Mouse (Mus musculus) kidney, embryonic 14.5 days (tissue): Measurements from ENCODE around the gene 1700017D01Rik. TPM values are rescaled to one million over a fixed set of nuclear protein-coding genes. Genes with fewer than 3 reads are reported as not detected.
"Not testable (repeated sequence)": the region's sequence is repeated elsewhere in the genome, so short reads cannot be mapped to it uniquely, and the experiment has no call there.

Experiments
- ATAC-seq: fragments of 200-750 bp; cut with Nextera tagmentation; 2 replicates; pipeline ENCODE4 v1.8.0; 2017; ENCODE audit warnings: moderate number of reproducible peaks, mild to moderate bottlenecking, moderate TSS enrichment, moderate library complexity; ENCODE audit not compliant: low FRiP score, low TSS enrichment
- H3K27ac ChIP-seq: fragments of 300-500 bp; sonication (generic); 2 replicates; pipeline ENCODE4 v1.5.1; 2014; ENCODE audit warnings: low read depth, mild to moderate bottlenecking, low read length, moderate library complexity, mixed read lengths
- H3K27me3 ChIP-seq: fragments of 300-500 bp; sonication (generic); 2 replicates; pipeline ENCODE4 v1.6.1; 2014; ENCODE audit warnings: mild to moderate bottlenecking, low read length; ENCODE audit not compliant: control insufficient read depth, insufficient read depth
- H3K36me3 ChIP-seq: fragments of 300-500 bp; sonication (generic); 2 replicates; pipeline ENCODE4 v1.6.1; 2014; ENCODE audit warnings: low read length, mixed read lengths; ENCODE audit not compliant: control insufficient read depth, insufficient read depth
- H3K4me1 ChIP-seq: fragments of 300-500 bp; sonication (generic); 2 replicates; pipeline ENCODE4 v1.6.1; 2014; ENCODE audit warnings: low read length, mixed read lengths; ENCODE audit not compliant: control insufficient read depth, insufficient read depth
- H3K4me2 ChIP-seq: fragments of 300-500 bp; sonication (generic); replicated peaks from 2 replicates; pipeline ENCODE4 v1.6.1; 2014; ENCODE audit warnings: low read depth, mild to moderate bottlenecking, low read length
- H3K4me3 ChIP-seq: fragments of 300-500 bp; sonication (generic); 2 replicates; pipeline ENCODE4 v1.5.1; 2014; ENCODE audit warnings: mild to moderate bottlenecking, low read length
- H3K9ac ChIP-seq: fragments of 300-500 bp; sonication (generic); 2 replicates; pipeline ENCODE4 v1.6.1; 2014; ENCODE audit warnings: low read depth, mild to moderate bottlenecking, low read length, moderate library complexity
- H3K9me3 ChIP-seq: fragments of 300-500 bp; sonication (generic); 2 replicates; pipeline ENCODE4 v1.6.1; 2016; ENCODE audit warnings: low read length; ENCODE audit not compliant: control insufficient read depth
- WGBS: fragments of 180-500 bp; shearing (Covaris S2); extraction: QIAGEN DNeasy Blood & Tissue Kit; methylation state at CpG from one replicate; pipeline ENCODE4 v1.1.7; 2014; 5-methylcytosine and 5-hydroxymethylcytosine counted together
- polyA plus RNA-seq: library from polyadenylated mRNA; unstranded; fragments of >200 nt; fragmentation: Nextera tagmentation; extraction: Ambion mirVana; gene quantifications from 2 replicates; pipeline ENCODE4 v1.2.1, GENCODE M21; 2014

Gene 1700017D01Rik
- polyA plus RNA-seq, 1 experiment from 2014 or later, result not detected

- not testable (repeated sequence) for H3K4me2 ChIP-seq, H3K4me3 ChIP-seq, H3K27me3 ChIP-seq, H3K4me1 ChIP-seq, ATAC-seq, H3K9me3 ChIP-seq, H3K27ac ChIP-seq, H3K36me3 ChIP-seq, H3K9ac ChIP-seq
- 96% methylated on average over 1 of the region's 1 CpGs for WGBS
Observed at GRCm38 (mm10) chr19:11055700-11056099, 75.0 kb downstream of the 1700017D01Rik start.

- no peak for ATAC-seq
- H3K9me3 ChIP-seq, result no peaks in the 10 kb centered on the region
- H3K9ac ChIP-seq, result no peak overlapping the region
- H3K36me3 ChIP-seq, result no peaks in the 10 kb centered on the region
- no peak overlapping the region for H3K4me3 ChIP-seq
- no peaks in the 10 kb centered on the region for H3K4me1 ChIP-seq
- no peak overlapping the region for H3K4me2 ChIP-seq
- H3K27me3 ChIP-seq, result no peaks in the 10 kb centered on the region
- WGBS, result 66% methylated on average over 3 of the region's 3 CpGs
- no peak overlapping the region for H3K27ac ChIP-seq
Observed at GRCm38 (mm10) chr19:11053277-11053676, 77.4 kb downstream of the 1700017D01Rik start.

- Histone ChIP-seq H3K4me3 (no peak overlapping the region), H3K4me2 (no peak overlapping the region), H3K9me3 (no peaks in the 10 kb centered on the region), H3K9ac (no peak overlapping the region), H3K27me3 (no peaks in the 10 kb centered on the region), H3K36me3 (no peaks in the 10 kb centered on the region), H3K27ac (no peak overlapping the region), H3K4me1 (no peaks in the 10 kb centered on the region)
- WGBS, result 67% methylated on average over 5 of the region's 5 CpGs
- no peak for ATAC-seq
Observed at GRCm38 (mm10) chr19:11052877-11053276, 77.8 kb downstream of the 1700017D01Rik start.

GRCm38 (mm10) chr19:11050286-11050685, 80.4 kb downstream of the 1700017D01Rik start:
- Histone ChIP-seq H3K4me2 (no peak overlapping the region), H3K27me3 (no peaks in the 10 kb centered on the region), H3K9me3 (no peaks in the 10 kb centered on the region), H3K27ac (no peak overlapping the region), H3K4me1 (no peaks in the 10 kb centered on the region), H3K9ac (no peak overlapping the region), H3K4me3 (no peak overlapping the region), H3K36me3 (no peaks in the 10 kb centered on the region)
- 82% methylated on average over 2 of the region's 2 CpGs for WGBS
- ATAC-seq, result no peak

- no peak overlapping the region for H3K27ac ChIP-seq
- H3K27me3 ChIP-seq, result no peaks in the 10 kb centered on the region
- no peaks in the 10 kb centered on the region for H3K4me1 ChIP-seq
- no peak overlapping the region for H3K4me3 ChIP-seq
- H3K9ac ChIP-seq, result no peak overlapping the region; the same call in 1 of the 2 replicates
- no peak for ATAC-seq
- H3K36me3 ChIP-seq, result no peaks in the 10 kb centered on the region
- no peak overlapping the region for H3K4me2 ChIP-seq
- no peaks in the 10 kb centered on the region for H3K9me3 ChIP-seq
Observed at GRCm38 (mm10) chr19:11049426-11049825, 81.2 kb downstream of the 1700017D01Rik start.

DNA sequence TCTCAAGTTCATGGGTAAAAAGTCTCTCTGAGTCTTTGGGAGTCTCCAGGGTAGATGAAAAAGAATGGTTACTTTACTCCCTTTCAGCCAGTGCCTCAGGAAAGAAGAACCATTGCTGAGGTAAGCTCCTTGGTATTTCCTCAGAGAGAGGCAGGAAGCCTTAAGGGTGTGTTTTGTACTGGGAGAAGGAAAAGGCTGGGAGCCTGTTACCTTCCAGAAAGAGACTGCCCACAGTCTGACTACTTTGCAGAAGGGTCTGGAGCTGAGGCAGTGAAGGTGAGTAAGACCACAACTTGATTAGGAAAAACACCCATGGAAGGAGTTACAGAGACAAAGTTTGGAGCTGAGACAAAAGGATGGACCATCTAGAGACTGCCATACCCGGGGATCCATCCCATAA, 82.2 kb downstream of the 1700017D01Rik start:
- Histone ChIP-seq H3K4me3 (no peak overlapping the region), H3K27ac (no peak overlapping the region), H3K36me3 (no peaks in the 10 kb centered on the region), H3K9ac (no peak overlapping the region), H3K9me3 (no peaks in the 10 kb centered on the region), H3K4me1 (no peaks in the 10 kb centered on the region), H3K27me3 (no peaks in the 10 kb centered on the region), H3K4me2 (no peak overlapping the region)
- 100% methylated on average over 1 of the region's 1 CpGs for WGBS
- no peak for ATAC-seq

- H3K36me3 ChIP-seq, result no peaks in the 10 kb centered on the region
- 76% methylated on average over 6 of the region's 6 CpGs for WGBS
- no peaks in the 10 kb centered on the region for H3K4me1 ChIP-seq
- no peak overlapping the region for H3K4me3 ChIP-seq
- no peaks in the 10 kb centered on the region for H3K27me3 ChIP-seq
- no peak overlapping the region for H3K27ac ChIP-seq
- no peaks in the 10 kb centered on the region for H3K9me3 ChIP-seq
- ATAC-seq, result no peak
- H3K9ac ChIP-seq, result no peak overlapping the region
- no peak overlapping the region for H3K4me2 ChIP-seq
Observed at GRCm38 (mm10) chr19:11048009-11048408, 82.7 kb downstream of the 1700017D01Rik start.

Other genes with a start within 250 kb of the 1700017D01Rik start
- gene Tmem109, start 248.9 kb downstream of the 1700017D01Rik start, polyA plus RNA-seq, result 87.6 and 90.9 TPM in 2 replicates
- gene Prpf19, start 235.6 kb downstream of the 1700017D01Rik start, polyA plus RNA-seq, result 61.0 and 75.7 TPM in 2 replicates
- gene Zp1, start 210.2 kb downstream of the 1700017D01Rik start, polyA plus RNA-seq, result not detected in 2 replicates
- gene Ptgdr2, start 193.7 kb downstream of the 1700017D01Rik start, polyA plus RNA-seq, result not detected in 2 replicates
- gene Ccdc86, start 181.6 kb downstream of the 1700017D01Rik start, polyA plus RNA-seq, result 26.0 and 32.7 TPM in 2 replicates
- gene Ms4a10, start 156.2 kb downstream of the 1700017D01Rik start, polyA plus RNA-seq, result not detected in 2 replicates
- gene Ms4a15, start 137.6 kb downstream of the 1700017D01Rik start, polyA plus RNA-seq, result not detected in 2 replicates
- gene Ms4a18, start 112.8 kb downstream of the 1700017D01Rik start, polyA plus RNA-seq, result not detected in 2 replicates
- not detected in 2 replicates for gene Ms4a8a, start 49.8 kb downstream of the 1700017D01Rik start, polyA plus RNA-seq
- not detected in 2 replicates for gene 1700025F22Rik, start 34.4 kb upstream of the 1700017D01Rik start, polyA plus RNA-seq
- not detected in 2 replicates for gene Ms4a13, start 65.9 kb upstream of the 1700017D01Rik start, polyA plus RNA-seq
- not detected in 2 replicates for gene Ms4a12, start 101.6 kb upstream of the 1700017D01Rik start, polyA plus RNA-seq
- not detected in 2 replicates for gene Ms4a1, start 135.4 kb upstream of the 1700017D01Rik start, polyA plus RNA-seq
- not detected in 2 replicates for gene Ms4a5, start 153.0 kb upstream of the 1700017D01Rik start, polyA plus RNA-seq
- gene Ms4a14, start 183.6 kb upstream of the 1700017D01Rik start, polyA plus RNA-seq, result 0.07 TPM in 1 of 2 replicates, not detected in the other
- gene Ms4a7, start 205.3 kb upstream of the 1700017D01Rik start, polyA plus RNA-seq, result 3.6 and 4.6 TPM in 2 replicates
- 4.1 and 5.2 TPM in 2 replicates for gene Ms4a4a, start 244.6 kb upstream of the 1700017D01Rik start, polyA plus RNA-seq